Mouse (Mus musculus) stomach, postnatal 0 days (tissue): ENCODE data around the gene Cytip.

Experiments
- CTCF ChIP-seq: IDR thresholded peaks from 2 replicates; pipeline ENCODE4 v1.5.1; 2016; ENCODE audit warnings: antibody characterized with exemption, low read depth, mild to moderate bottlenecking, moderate library complexity
- EP300 ChIP-seq: optimal IDR thresholded peaks from 2 replicates; pipeline ENCODE3; 2016; ENCODE audit warnings: antibody characterized with exemption

DNA sequence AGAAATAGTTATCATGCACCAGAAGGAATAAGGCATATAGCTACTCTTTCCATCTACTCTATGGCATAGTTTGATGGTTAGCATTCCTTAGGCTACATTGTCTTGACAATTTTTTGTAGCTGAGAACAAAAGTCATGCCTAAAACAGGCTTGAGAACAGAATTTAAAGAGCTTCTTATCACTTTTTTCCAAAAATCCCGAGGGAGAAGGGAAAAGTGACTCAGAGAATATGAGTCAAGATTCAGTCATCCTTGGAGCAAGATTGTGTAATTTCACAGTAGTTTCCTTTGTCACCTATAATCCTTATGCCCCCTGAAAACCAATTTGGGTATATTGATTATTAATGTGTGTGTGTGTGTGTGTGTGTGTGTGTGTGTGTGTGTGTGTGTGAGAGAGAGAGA, 115.5 kb downstream of the Cytip start:
- TF ChIP-seq CTCF = no peak
- TF ChIP-seq EP300 = no peak
